Mouse (Mus musculus): ENCODE results near the gene Flna.

DNA sequence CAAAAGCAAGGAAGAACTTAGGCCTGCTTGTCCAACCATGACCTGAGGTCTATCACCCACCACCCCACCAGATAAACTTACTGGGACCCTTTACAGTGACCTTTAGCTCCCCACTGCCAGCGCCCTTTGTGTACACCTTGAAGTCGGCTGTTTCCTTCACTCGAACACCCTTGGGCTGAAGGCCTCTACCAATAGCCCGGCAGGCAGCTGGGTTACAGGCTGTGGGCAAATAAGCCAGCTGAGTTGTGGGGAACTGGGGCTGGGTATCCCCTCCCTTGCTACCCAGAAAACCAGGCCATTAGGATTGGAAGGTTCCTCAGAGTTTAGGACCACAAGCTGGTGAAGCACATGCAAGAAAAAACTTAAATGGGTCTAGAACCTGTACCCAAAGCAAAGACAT, 9.3 kb downstream of the Flna start:
- TF ChIP-seq POLR2A (IDR thresholded peaks at IDR 0.05; ENCODE audit: control insufficient read depth, low read depth, low read length) (no peak), CTCF (IDR thresholded peaks at IDR 0.05; ENCODE audit: control insufficient read depth, insufficient read depth, insufficient replicate concordance, low read depth, low read length) (no peak)
